Mouse (Mus musculus) ES-E14 (cell line): Measurements from ENCODE around the gene Hoxb3.

ENCODE experiments used
- CHD2 ChIP-seq: IDR thresholded peaks from 2 replicates; pipeline ENCODE4 v1.6.1; 2014; ENCODE audit warnings: mild to moderate bottlenecking, low read depth, low read length, inconsistent platforms
- HCFC1 ChIP-seq: IDR thresholded peaks from 2 replicates; pipeline ENCODE4 v1.6.1; 2012; ENCODE audit warnings: low read length, inconsistent platforms, borderline replicate concordance; ENCODE audit not compliant: insufficient read depth
- MAFK ChIP-seq: IDR thresholded peaks from 2 replicates; pipeline ENCODE4 v1.6.1; 2014; ENCODE audit warnings: mild to moderate bottlenecking, low read depth, low read length, inconsistent platforms; ENCODE audit not compliant: insufficient read depth
- ZC3H11A ChIP-seq: IDR thresholded peaks from 2 replicates; pipeline ENCODE4 v1.6.1; 2012; ENCODE audit warnings: low read depth, mild to moderate bottlenecking, inconsistent platforms, low read length, borderline replicate concordance
- ZNF384 ChIP-seq: IDR thresholded peaks from 2 replicates; pipeline ENCODE4 v1.6.1; 2012; ENCODE audit warnings: low read depth, low read length, inconsistent platforms

- TF ChIP-seq ZNF384: no peak
- no peak for TF ChIP-seq ZC3H11A
- no peak for TF ChIP-seq CHD2
- TF ChIP-seq MAFK: no peak
- no peak for TF ChIP-seq HCFC1
Observed at GRCm38 (mm10) chr11:96324965-96325364, 1.8 kb downstream of the Hoxb3 start.
